Mouse (Mus musculus) C2C12 (cell line): ENCODE measurements around the gene Npas2. TPM values are rescaled to one million over a fixed set of nuclear protein-coding genes. Genes with fewer than 3 reads are reported as not detected.

ENCODE experiments used
- H3K27me3 ChIP-seq: one replicate; pipeline ENCODE4 v1.6.1; 2011; ENCODE audit not compliant: control insufficient read depth, insufficient read depth, insufficient read length
- H3K36me3 ChIP-seq: one replicate; pipeline ENCODE4 v1.6.1; 2011; ENCODE audit not compliant: control insufficient read depth, insufficient read depth
- H3K4me3 ChIP-seq: one replicate; pipeline ENCODE4 v1.5.1; 2011; ENCODE audit warnings: mild to moderate bottlenecking, control low read depth; ENCODE audit not compliant: poor library complexity, insufficient read depth, severe bottlenecking
- H3K79me2 ChIP-seq: one replicate; pipeline ENCODE4 v1.6.1; 2011; ENCODE audit not compliant: control insufficient read depth, insufficient read depth
- H3K79me3 ChIP-seq: one replicate; pipeline ENCODE4 v1.6.1; 2011; ENCODE audit warnings: low read depth, control low read depth
- H3ac ChIP-seq: one replicate; pipeline ENCODE3; 2011; ENCODE audit warnings: low read depth; ENCODE audit not compliant: control insufficient read depth, insufficient read length
- CEBPB ChIP-seq: IDR thresholded peaks from one replicate; pipeline ENCODE4 v1.6.1; 2011; ENCODE audit warnings: low read depth, mild to moderate bottlenecking, control low read depth, moderate library complexity
- CTCF ChIP-seq: IDR thresholded peaks from one replicate; pipeline ENCODE4 v1.5.1; 2011; ENCODE audit not compliant: control insufficient read depth, insufficient read depth, insufficient read length
- FOSL1 ChIP-seq: IDR thresholded peaks from one replicate; pipeline ENCODE4 v1.8.0; 2011; ENCODE audit warnings: mild to moderate bottlenecking, low read length; ENCODE audit not compliant: poor library complexity, insufficient read depth, severe bottlenecking
- MAX ChIP-seq: IDR thresholded peaks from one replicate; pipeline ENCODE4 v1.6.1; 2011; ENCODE audit warnings: mild to moderate bottlenecking, control low read depth
- MYOD1 ChIP-seq: IDR thresholded peaks from one replicate; pipeline ENCODE4 v1.6.1; 2011; ENCODE audit warnings: low read depth; ENCODE audit not compliant: control insufficient read depth, insufficient read length
- MYOG ChIP-seq: IDR thresholded peaks from one replicate; pipeline ENCODE4 v1.6.1; 2011; ENCODE audit not compliant: control insufficient read depth, insufficient read length; ENCODE audit errors: extremely low read depth
- USF1 ChIP-seq: IDR thresholded peaks from one replicate; pipeline ENCODE4 v1.6.1; 2011; ENCODE audit warnings: low read depth, mild to moderate bottlenecking, control low read depth, moderate library complexity
- polyA plus RNA-seq: library from polyadenylated mRNA; unstranded; fragments of >200 nt; fragmentation: generic; extraction: Trizol; gene quantifications from one replicate; pipeline ENCODE4 v1.2.1, GENCODE M21; 2012; ENCODE audit warnings: missing spikeins

Gene Npas2
- polyA plus RNA-seq, 1 experiment: not detected

DNA sequence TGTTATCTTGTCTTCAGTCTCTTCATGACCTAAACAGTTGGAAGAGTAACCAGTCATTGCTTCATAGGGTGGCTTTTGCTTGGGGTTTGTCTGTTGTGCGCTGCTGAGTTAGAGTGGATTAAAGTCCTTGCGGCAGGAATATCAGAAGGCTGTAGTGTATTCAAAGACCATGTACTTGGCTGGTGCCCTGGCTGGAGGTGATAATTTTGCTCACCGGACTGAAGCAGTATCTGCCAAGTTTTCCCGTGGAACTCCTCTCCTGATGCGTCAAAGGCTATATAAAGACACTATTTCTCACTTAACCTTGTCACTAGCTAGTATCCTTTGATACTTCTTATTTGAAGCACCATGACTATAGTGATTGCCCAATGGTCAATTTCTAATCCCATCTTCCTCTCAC lies 34.9 kb downstream of the Npas2 start:
- Histone ChIP-seq H3K4me3 (no peak overlapping the region), H3ac (no peak overlapping the region), H3K79me2 (no peaks in the 10 kb centered on the region), H3K36me3 (no peaks in the 10 kb centered on the region), H3K79me3 (no peaks in the 10 kb centered on the region), H3K27me3 (no peaks in the 10 kb centered on the region)
- TF ChIP-seq FOSL1 (no peak), MYOD1 (no peak), CTCF (no peak), MYOG (no peak), MAX (no peak), USF1 (no peak), CEBPB (no peak)

DNA sequence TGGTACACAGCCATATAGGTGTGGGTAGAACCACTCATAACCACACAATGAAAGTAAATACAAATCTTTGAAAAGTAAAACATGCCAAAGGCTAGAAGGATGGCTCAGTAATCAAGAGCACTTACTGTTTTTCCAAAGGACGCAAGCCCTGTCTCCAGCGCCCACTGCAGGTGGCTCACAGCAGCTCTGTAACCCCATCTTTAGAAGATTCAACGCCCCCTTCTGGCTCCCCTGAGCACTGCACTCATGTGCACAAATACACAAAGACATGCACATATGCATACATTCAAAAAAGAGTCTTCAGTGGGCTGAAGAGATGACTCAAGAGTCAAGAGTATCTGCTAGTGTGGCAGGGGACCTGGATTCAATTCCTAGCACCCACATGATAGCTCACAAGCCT lies 36.5 kb downstream of the Npas2 start:
- Histone ChIP-seq H3ac (no peak overlapping the region), H3K4me3 (no peak overlapping the region), H3K27me3 (no peaks in the 10 kb centered on the region), H3K79me2 (no peaks in the 10 kb centered on the region), H3K79me3 (no peaks in the 10 kb centered on the region), H3K36me3 (no peaks in the 10 kb centered on the region)
- TF ChIP-seq FOSL1 (no peak), CEBPB (no peak), MAX (no peak), USF1 (no peak), CTCF (no peak), MYOG (no peak), MYOD1 (no peak)

DNA sequence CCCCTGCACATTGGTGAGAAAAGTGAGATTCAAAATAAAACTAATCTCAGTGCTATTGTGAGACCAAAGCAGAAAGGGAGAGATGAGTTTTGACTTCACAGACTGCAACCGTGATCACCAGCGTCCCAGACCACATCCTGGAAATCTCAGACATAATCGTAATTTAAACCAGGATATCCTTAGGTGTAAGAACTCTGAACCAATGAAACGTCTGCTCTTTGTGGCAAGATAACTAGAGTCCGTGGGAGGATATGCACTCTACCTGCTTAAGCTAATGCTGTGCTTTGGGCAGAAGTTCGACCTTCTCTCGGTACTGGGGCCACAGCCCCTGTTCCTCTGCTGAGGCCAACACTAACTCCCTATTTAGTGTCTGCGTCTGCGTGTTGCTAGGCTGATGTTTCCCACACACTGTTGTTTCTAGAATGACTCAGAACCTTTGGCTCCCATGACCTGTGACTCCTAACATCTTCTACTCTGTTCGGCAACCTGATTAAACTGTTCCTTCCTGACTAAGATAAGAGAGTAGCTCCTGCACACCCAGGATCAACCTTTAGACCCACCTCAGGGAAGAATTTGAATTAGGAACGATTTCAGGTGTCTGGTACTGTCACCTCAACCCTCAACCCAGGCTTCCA lies 41.4 kb downstream of the Npas2 start:
- no peaks in the 10 kb centered on the region for H3K27me3 ChIP-seq
- TF ChIP-seq CEBPB (no peak), CTCF (no peak), MYOD1 (no peak)
- H3K79me2 ChIP-seq: no peaks in the 10 kb centered on the region
- no peaks in the 10 kb centered on the region for H3K79me3 ChIP-seq
- no peaks in the 10 kb centered on the region for H3K36me3 ChIP-seq
- no peak overlapping the region for H3ac ChIP-seq
- no peak overlapping the region for H3K4me3 ChIP-seq

DNA sequence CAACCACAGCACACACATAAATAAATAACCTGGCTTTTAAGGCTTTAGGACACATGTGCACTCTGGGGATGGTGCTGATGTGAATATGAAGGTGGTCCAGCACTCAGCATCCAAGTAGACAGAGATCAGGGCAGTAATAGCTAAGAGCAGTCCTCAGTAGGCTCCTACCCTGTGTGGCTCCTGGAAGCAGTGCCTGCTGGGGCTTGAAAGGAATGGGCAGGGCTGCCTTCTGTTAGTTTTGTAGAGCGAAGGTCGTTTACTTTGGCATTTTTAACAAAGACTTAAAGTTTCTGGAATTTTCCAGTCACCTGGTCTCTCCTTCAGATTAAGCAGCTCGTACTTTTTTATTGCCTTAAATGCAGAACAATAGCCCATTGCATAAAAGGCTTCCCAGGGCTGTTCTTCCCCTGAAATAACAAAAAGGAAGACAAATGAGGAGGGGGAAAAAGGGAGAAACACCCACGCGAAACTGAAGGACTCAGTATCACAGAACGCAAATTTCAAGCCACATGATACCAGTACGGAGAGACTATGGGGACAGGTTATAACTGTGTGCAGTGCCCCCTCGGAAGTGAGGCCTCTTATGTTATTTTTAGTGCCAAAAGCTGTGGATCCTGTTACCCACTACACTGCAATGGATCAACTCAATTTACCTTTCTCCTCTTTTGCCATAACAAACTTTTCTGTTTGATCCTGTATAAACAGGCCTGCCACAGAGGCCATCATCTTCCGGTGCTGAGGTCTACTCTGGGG lies 44.1 kb downstream of the Npas2 start:
- no peak overlapping the region for H3K4me3 ChIP-seq
- no peak for TF ChIP-seq MYOD1
- H3K36me3 ChIP-seq: no peaks in the 10 kb centered on the region
- H3K27me3 ChIP-seq: no peaks in the 10 kb centered on the region
- H3K79me3 ChIP-seq: no peaks in the 10 kb centered on the region
- no peaks in the 10 kb centered on the region for H3K79me2 ChIP-seq
- H3ac ChIP-seq: no peak overlapping the region

DNA sequence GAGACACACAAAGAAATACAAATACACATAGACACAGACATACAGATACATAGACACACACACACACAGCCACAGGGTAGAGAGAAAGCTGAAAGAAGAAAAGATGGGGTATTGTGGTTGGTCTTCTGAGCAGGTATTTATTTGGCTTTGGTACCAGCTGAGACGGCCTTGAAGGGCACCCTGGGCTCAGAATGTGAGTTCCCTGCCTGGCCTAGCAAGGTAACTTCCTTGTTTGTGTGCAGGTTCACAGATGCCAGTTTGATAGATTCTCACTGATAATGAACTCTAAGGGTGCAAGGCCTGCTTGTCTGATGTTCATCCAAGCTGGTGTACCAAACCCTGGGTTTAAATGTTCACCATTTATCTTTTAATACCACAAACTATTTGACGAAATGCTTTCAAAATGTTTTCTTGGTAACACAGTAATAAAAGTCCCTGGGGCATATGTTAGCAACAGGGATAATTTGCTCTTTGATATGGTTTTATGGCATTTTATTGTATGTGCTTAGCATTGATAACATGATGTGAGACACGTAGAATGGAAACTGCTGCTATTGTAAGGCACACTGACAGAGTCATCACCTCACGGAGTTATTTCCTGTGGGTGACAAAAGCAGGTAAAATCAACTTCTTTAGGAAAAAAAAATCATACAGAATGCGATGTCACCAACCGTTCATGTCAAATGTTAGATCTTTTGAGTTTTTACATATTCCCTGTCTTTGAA lies 47.5 kb downstream of the Npas2 start:
- Histone ChIP-seq H3ac (no peak overlapping the region), H3K27me3 (no peaks in the 10 kb centered on the region), H3K4me3 (no peak overlapping the region), H3K79me3 (no peaks in the 10 kb centered on the region), H3K36me3 (no peaks in the 10 kb centered on the region), H3K79me2 (no peaks in the 10 kb centered on the region)
- TF ChIP-seq MAX: no peak
- TF ChIP-seq FOSL1: no peak
- no peak for TF ChIP-seq MYOG
- no peak for TF ChIP-seq CTCF
- no peak for TF ChIP-seq USF1
- no peak for TF ChIP-seq MYOD1
- TF ChIP-seq CEBPB: no peak

DNA sequence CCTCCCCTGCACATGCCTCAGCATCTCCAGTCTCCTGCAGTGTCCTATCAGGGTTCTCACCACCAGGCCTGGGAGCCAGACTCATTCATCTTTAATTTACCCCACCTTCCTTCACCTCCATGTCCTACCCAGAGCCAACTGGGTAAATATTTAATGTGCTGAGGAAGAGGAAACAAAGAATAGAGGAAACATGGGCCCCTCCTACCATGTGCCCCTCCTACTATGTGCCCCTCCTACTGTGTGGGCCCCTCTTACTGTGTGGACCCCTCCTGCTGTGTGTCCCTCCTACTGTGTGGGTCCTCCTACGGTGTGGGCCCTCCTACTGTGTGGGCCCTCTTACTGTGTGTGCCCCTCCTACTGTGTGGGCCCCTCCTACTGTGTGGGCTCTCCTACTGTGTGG lies 51.2 kb downstream of the Npas2 start:
- H3K79me2 ChIP-seq: no peaks in the 10 kb centered on the region
- no peak overlapping the region for H3ac ChIP-seq
- TF ChIP-seq MYOD1 (no peak), USF1 (no peak), MYOG (no peak), FOSL1 (no peak), CEBPB (no peak), MAX (no peak), CTCF (no peak)
- H3K36me3 ChIP-seq: no peaks in the 10 kb centered on the region
- H3K4me3 ChIP-seq: no peak overlapping the region
- H3K27me3 ChIP-seq: no peaks in the 10 kb centered on the region
- no peaks in the 10 kb centered on the region for H3K79me3 ChIP-seq
